Comparison of ENCODE assay signal across 24 mouse cellular contexts in genomic region chr17:8272054-8272749, GRCm38 (mm10). TPM values are rescaled to one million over a fixed set of nuclear protein-coding genes. Genes with fewer than 3 reads are reported as not detected.
A peak's percentile ranks its signal among the peaks of the same experiment; 100 is the strongest.
DNase-seq lines count a peak whose midpoint lies in the region; ATAC-seq and TF ChIP-seq lines count a peak whose summit lies in the region.
"Had no signal": no experiment of that assay in that cellular context is flagged by ENCODE, and none has a peak within 500 bp of the region (broad histone marks: within the 10 kb centered on the region; RNA-seq: fewer than 3 reads in every experiment).

No protein-coding gene starts in this region.

- no peak overlapping the region for H3K4me3 ChIP-seq in liver, adult 2 months (ENCODE audit: insufficient read depth, low read depth, low read length)
- no peak overlapping the region for H3K4me3 ChIP-seq in lung, adult 2 months (replicated peaks; ENCODE audit: extremely low read depth, low read depth, low read length)
- H3K4me3 ChIP-seq: embryonic facial prominence, embryonic 15.5 days; hindbrain, embryonic 15.5 days; stomach, embryonic 15.5 days had no signal

- peak overlapping the region; percentile 74 for H3K27ac ChIP-seq in liver, adult 2 months (replicated peaks; ENCODE audit: insufficient read depth, low read depth, low read length)
- H3K27ac ChIP-seq: embryonic facial prominence, embryonic 15.5 days; hindbrain, embryonic 15.5 days; stomach, embryonic 15.5 days had no signal

- no peaks in the 10 kb centered on the region for H3K27me3 ChIP-seq in liver, adult 2 months (ENCODE audit: control insufficient read depth, insufficient read depth, low read length)
- H3K27me3 ChIP-seq: hindbrain, embryonic 15.5 days; stomach, embryonic 15.5 days had no signal

- peak; percentile 98 for DNase-seq in liver, adult 2 months (ENCODE audit: extremely low read depth, low read depth, low spot score)
- no peak for DNase-seq in liver
- peak; percentile 31 for DNase-seq in lung, adult 2 months
- no peak for DNase-seq in cerebellum, postnatal 25 days
- DNase-seq in ovary, postnatal 36 days (ENCODE audit: low spot score) = no peak
- DNase-seq: adrenal gland, postnatal 25 days; cerebellum, adult 2 months; heart, postnatal 14 days; kidney, adult 2 months; kidney, postnatal 25 days; thymus, adult 2 months had no signal

- H3K9ac ChIP-seq in liver, adult 2 months (ENCODE audit: low read depth, low read length) = peak overlapping the region; percentile 9; the same call in 1 of the 2 replicates
- H3K9ac ChIP-seq: embryonic facial prominence, embryonic 15.5 days; hindbrain, embryonic 15.5 days; stomach, embryonic 15.5 days had no signal

- no peak for TF ChIP-seq CTCF in liver, adult 2 months (IDR thresholded peaks at IDR 0.05; ENCODE audit: low read depth, low read length)
- no peak for TF ChIP-seq CTCF in lung, adult 2 months (IDR thresholded peaks at IDR 0.05; ENCODE audit: insufficient read depth, low read length)

- H3K36me3 ChIP-seq in liver, adult 2 months (ENCODE audit: control insufficient read depth, insufficient read depth, low read length) = no peaks in the 10 kb centered on the region
- H3K36me3 ChIP-seq: embryonic facial prominence, embryonic 15.5 days; hindbrain, embryonic 15.5 days; stomach, embryonic 15.5 days had no signal

- ATAC-seq in common myeloid progenitor, adult 5-6 weeks (replicated peaks; ENCODE audit: low read depth, poor library complexity, severe bottlenecking) = peak; percentile 31
- peak; percentile 56 for ATAC-seq in megakaryocyte progenitor cell, adult 5-6 weeks (replicated peaks; ENCODE audit: poor library complexity)
- ATAC-seq: CD4-positive, CD25-positive, alpha-beta regulatory T cell, adult 4 months; forebrain, embryonic 14.5 days had no signal

- WGBS in liver, adult 2 months = 16% methylated on average over 6 of the region's 6 CpGs
- 35% methylated on average over 6 of the region's 6 CpGs for WGBS in lung, adult 2 months

- no peaks in the 10 kb centered on the region for H3K79me2 ChIP-seq in liver, adult 2 months (ENCODE audit: control insufficient read depth, insufficient read depth, low read length)

- TF ChIP-seq POLR2A in liver, adult 2 months (IDR thresholded peaks at IDR 0.05; ENCODE audit: extremely low read depth, insufficient read depth, low read length) = no peak
- no peak for TF ChIP-seq POLR2A in lung, adult 2 months (IDR thresholded peaks at IDR 0.05; ENCODE audit: borderline replicate concordance, extremely low read depth, low read depth, low read length)

- H3K4me1 ChIP-seq in liver, adult 2 months (ENCODE audit: control insufficient read depth, insufficient read depth, low read length) = peaks cover 29% of the 10 kb centered on the region
- H3K4me1 ChIP-seq in lung, adult 2 months (ENCODE audit: control insufficient read depth, insufficient read depth, low read length) = no peaks in the 10 kb centered on the region
- H3K4me1 ChIP-seq: embryonic facial prominence, embryonic 15.5 days; hindbrain, embryonic 15.5 days; stomach, embryonic 15.5 days had no signal

RNA-seq across cellular contexts. Expression of gene Mpc1, which starts 10.5 kb away (rescaled TPM):
- total RNA-seq in liver, adult 2 months (2014; rRNA removed) = 690 and 762 TPM in 2 replicates
- polyA plus RNA-seq in liver, adult 2 months (2012; rRNA removed) = 305 and 352 TPM in 2 replicates
- 113 TPM in 2 replicates for total RNA-seq in common myeloid progenitor, adult 5-6 weeks (2017)
- polyA plus RNA-seq in lung, adult 2 months (2012; rRNA removed) = 68.3 and 103 TPM in 2 replicates
- total RNA-seq in megakaryocyte progenitor cell, adult 5-6 weeks (2015) = 234 and 269 TPM in 2 replicates
- total RNA-seq in megakaryocyte progenitor cell, adult 5-6 weeks (2017) = 143 and 175 TPM in 2 replicates

RNA-seq across cellular contexts. Expression of gene Ccr6, which starts 36.4 kb away (rescaled TPM):
- total RNA-seq in liver, adult 2 months (2014; rRNA removed) = 0.60 TPM in 1 of 2 replicates, not detected in the other
- 0.17 and 0.20 TPM in 2 replicates for polyA plus RNA-seq in liver, adult 2 months (2012; rRNA removed)
- not detected in 2 replicates for total RNA-seq in common myeloid progenitor, adult 5-6 weeks (2017)
- polyA plus RNA-seq in lung, adult 2 months (2012; rRNA removed) = 2.4 and 4.8 TPM in 2 replicates
- not detected in 2 replicates for total RNA-seq in megakaryocyte progenitor cell, adult 5-6 weeks (2015)
- total RNA-seq in megakaryocyte progenitor cell, adult 5-6 weeks (2017) = not detected in 2 replicates
- total RNA-seq: adrenal gland, postnatal 25 days; gastrocnemius, postnatal 4 days; heart, postnatal 14 days; left cerebral cortex, postnatal 10 days; MEL had no signal
- polyA plus RNA-seq: cerebellum, adult 2 months; embryonic facial prominence, embryonic 15.5 days; forebrain, embryonic 14.5 days; heart, embryonic 11.5 days; hindbrain, embryonic 15.5 days; limb, embryonic 14.5 days; neural tube, embryonic 11.5 days had no signal

RNA-seq across cellular contexts. Expression of gene Sft2d1, which starts 38.7 kb away (rescaled TPM):
- total RNA-seq in liver, adult 2 months (2014; rRNA removed) = 58.4 and 59.7 TPM in 2 replicates
- 53.7 and 67.4 TPM in 2 replicates for polyA plus RNA-seq in liver, adult 2 months (2012; rRNA removed)
- 20.8 and 32.2 TPM in 2 replicates for total RNA-seq in common myeloid progenitor, adult 5-6 weeks (2017)
- 74.2 and 78.1 TPM in 2 replicates for polyA plus RNA-seq in lung, adult 2 months (2012; rRNA removed)
- total RNA-seq in megakaryocyte progenitor cell, adult 5-6 weeks (2015) = 150 and 173 TPM in 2 replicates
- 35.1 and 47.8 TPM in 2 replicates for total RNA-seq in megakaryocyte progenitor cell, adult 5-6 weeks (2017)

Comparison
In these comparisons a context has a peak if more than half of its experiments do, and no peak if none do; other contexts are left out.
1. DNase-seq: peak in liver, adult 2 months (single experiment) and lung, adult 2 months (single experiment); none in liver (single experiment), cerebellum, postnatal 25 days (0 of 2) and ovary, postnatal 36 days (single experiment).